Mouse (Mus musculus) ES-E14 (cell line): ENCODE measurements at regions not wholly inside any gene's neighbourhood (a gene's known extent, or its start where the extent isn't known, plus 50 kb on each side); places are given as distances from the start of the nearest gene placed in this dataset.

ENCODE experiments used
- DNase-seq: peaks from one replicate; pipeline ENCODE4 v3.0.0-alpha.2; 2013; ENCODE audit warnings: low read depth, low spot score
- H3K27ac ChIP-seq: 2 replicates; pipeline ENCODE4 v1.5.1; 2012; ENCODE audit warnings: low read depth, mild to moderate bottlenecking, low read length, moderate library complexity, mixed read lengths; ENCODE audit not compliant: poor library complexity, insufficient read depth, severe bottlenecking
- H3K36me3 ChIP-seq: 2 replicates; pipeline ENCODE4 v1.6.1; 2012; ENCODE audit warnings: mild to moderate bottlenecking, low read length, moderate library complexity, mixed read lengths; ENCODE audit not compliant: control insufficient read depth, poor library complexity, insufficient read depth, severe bottlenecking
- H3K4me1 ChIP-seq, 2 experiments: fragments of 150-350 bp in 1 of 2; sonication (generic) in 1 of 2; 2 replicates each; pipeline ENCODE4 v1.6.1; 2012; ENCODE audit warnings: low read length in 2 of 2, mild to moderate bottlenecking in 1 of 2, mixed read lengths in 1 of 2; ENCODE audit not compliant: control insufficient read depth in 2 of 2, insufficient read depth in 2 of 2, poor library complexity in 1 of 2
- H3K4me3 ChIP-seq, 2 experiments: fragments of 150-350 bp in 1 of 2; sonication (generic) in 1 of 2; 2 replicates each; pipeline ENCODE4 v1.5.1; 2012; ENCODE audit warnings: low read length in 2 of 2, low read depth in 1 of 2, mild to moderate bottlenecking in 1 of 2, mixed read lengths in 1 of 2; ENCODE audit not compliant: insufficient read depth in 1 of 2, poor library complexity in 1 of 2, severe bottlenecking in 1 of 2
- H3K9ac ChIP-seq: 2 replicates; pipeline ENCODE4 v1.6.1; 2012; ENCODE audit warnings: low read depth, mild to moderate bottlenecking, low read length, mixed read lengths; ENCODE audit not compliant: poor library complexity, insufficient read depth, severe bottlenecking
- H3K9me3 ChIP-seq: fragments of 150-350 bp; sonication (generic); 2 replicates; pipeline ENCODE4 v1.6.1; 2012; ENCODE audit warnings: low read depth, mild to moderate bottlenecking, low read length; ENCODE audit not compliant: control insufficient read depth, insufficient read depth
- CHD2 ChIP-seq: IDR thresholded peaks from 2 replicates; pipeline ENCODE4 v1.6.1; 2014; ENCODE audit warnings: mild to moderate bottlenecking, low read depth, low read length, inconsistent platforms
- HCFC1 ChIP-seq: IDR thresholded peaks from 2 replicates; pipeline ENCODE4 v1.6.1; 2012; ENCODE audit warnings: low read length, inconsistent platforms, borderline replicate concordance; ENCODE audit not compliant: insufficient read depth
- MAFK ChIP-seq: IDR thresholded peaks from 2 replicates; pipeline ENCODE4 v1.6.1; 2014; ENCODE audit warnings: mild to moderate bottlenecking, low read depth, low read length, inconsistent platforms; ENCODE audit not compliant: insufficient read depth
- ZC3H11A ChIP-seq: IDR thresholded peaks from 2 replicates; pipeline ENCODE4 v1.6.1; 2012; ENCODE audit warnings: low read depth, mild to moderate bottlenecking, inconsistent platforms, low read length, borderline replicate concordance
- ZNF384 ChIP-seq: IDR thresholded peaks from 2 replicates; pipeline ENCODE4 v1.6.1; 2012; ENCODE audit warnings: low read depth, low read length, inconsistent platforms
- in situ Hi-C, 2 experiments: fragments of 600-800 bp; cut with MboI; formaldehyde crosslinking; loops; one replicate each; pipeline ENCODE4 v1.15.1; 2025; ENCODE audit warnings: low sequenced_read_pairs in 2 of 2, inconsistent platforms in 1 of 2; ENCODE audit not compliant: unreplicated experiment in 2 of 2

- DNase-seq, result no peak
- Histone ChIP-seq H3K27ac (no peak overlapping the region), H3K4me1 (no peaks in the 10 kb centered on the region), H3K9ac (no peak overlapping the region), H3K36me3 (no peaks in the 10 kb centered on the region), H3K4me3 (no peak overlapping the region), H3K9me3 (no peaks in the 10 kb centered on the region)
- TF ChIP-seq HCFC1, result no peak
- in situ Hi-C loops, result no loop called here
Observed at GRCm38 (mm10) chr9:79317411-79317810, 401.2 kb downstream of the Col12a1 start.

- Histone ChIP-seq H3K27ac (no peak overlapping the region), H3K9me3 (no peaks in the 10 kb centered on the region), H3K9ac (no peak overlapping the region), H3K4me3 (no peak overlapping the region), H3K4me1 (no peaks in the 10 kb centered on the region), H3K36me3 (no peaks in the 10 kb centered on the region)
- DNase-seq, result no peak
- no peak for TF ChIP-seq ZNF384
- TF ChIP-seq CHD2, result no peak
- no peak for TF ChIP-seq ZC3H11A
- TF ChIP-seq MAFK, result no peak
- in situ Hi-C loops, result no loop called here
Observed at GRCm38 (mm10) chr9:79346371-79347096, 372.1 kb downstream of the Col12a1 start.

DNA sequence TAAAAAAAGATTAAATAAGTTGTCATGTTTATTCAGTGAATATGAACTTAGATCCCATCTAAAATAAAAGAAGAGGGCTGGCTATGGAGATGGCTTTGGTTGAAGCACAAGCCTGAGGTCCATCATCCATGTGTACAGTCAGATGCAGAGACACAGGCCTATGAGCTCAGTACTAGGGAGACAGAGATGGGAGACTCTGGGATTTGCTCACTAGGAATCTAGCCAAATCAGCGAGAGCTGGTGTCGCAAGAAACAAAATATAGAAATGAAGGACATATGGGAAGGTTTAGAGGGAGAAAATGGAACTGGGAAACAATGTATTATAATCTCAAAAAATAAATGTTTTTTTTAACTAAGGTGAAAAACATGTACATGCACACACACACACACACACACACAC is 326.6 kb downstream of the Col12a1 start:
- no peaks in the 10 kb centered on the region; a peak in 1 of 4 replicates for H3K4me1 ChIP-seq
- DNase-seq, result no peak
- H3K27ac ChIP-seq, result no peak overlapping the region
- no peaks in the 10 kb centered on the region for H3K36me3 ChIP-seq
- no peak overlapping the region for H3K9ac ChIP-seq
- no peaks in the 10 kb centered on the region for H3K9me3 ChIP-seq
- H3K4me3 ChIP-seq, result no peak overlapping the region
- in situ Hi-C loops, result no loop called here
- TF ChIP-seq ZC3H11A (no peak), ZNF384 (no peak), HCFC1 (no peak), CHD2 (no peak), MAFK (no peak)

- no peak overlapping the region for H3K27ac ChIP-seq
- peaks cover 0 to 1% of the 10 kb centered on the region in 2 experiments; a peak in 1 of 4 replicates for H3K4me1 ChIP-seq
- DNase-seq, result no peak
- H3K9me3 ChIP-seq, result no peaks in the 10 kb centered on the region
- no peak for TF ChIP-seq ZC3H11A
- TF ChIP-seq HCFC1, result no peak
- no peak for TF ChIP-seq CHD2
- no peak for TF ChIP-seq MAFK
- TF ChIP-seq ZNF384, result no peak
- no peaks in the 10 kb centered on the region for H3K36me3 ChIP-seq
- no peak overlapping the region for H3K4me3 ChIP-seq
- H3K9ac ChIP-seq, result no peak overlapping the region
- in situ Hi-C loops, result no loop called here
Observed at GRCm38 (mm10) chr9:79414989-79415388, 303.6 kb downstream of the Col12a1 start.

DNA sequence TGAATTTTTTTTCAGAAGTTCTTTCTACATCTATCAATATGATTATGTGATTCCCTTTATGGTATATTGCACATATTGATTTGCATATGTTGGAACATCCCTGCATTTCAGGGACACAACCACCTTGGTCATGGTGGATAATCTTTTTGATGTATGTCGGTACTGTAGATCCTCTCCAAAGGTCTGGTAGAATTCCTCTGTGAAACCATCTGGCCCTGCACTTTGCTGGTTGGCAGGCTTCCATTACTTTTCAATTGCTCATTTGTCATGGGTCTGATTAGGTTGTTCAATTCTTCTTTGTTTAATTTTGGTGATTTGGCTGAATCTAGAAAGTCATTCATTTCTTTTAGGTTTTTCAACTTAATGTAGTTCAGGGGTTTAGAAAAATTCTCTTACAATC is 288.2 kb downstream of the Col12a1 start:
- H3K36me3 ChIP-seq, result no peaks in the 10 kb centered on the region
- H3K9ac ChIP-seq, result no peak overlapping the region
- DNase-seq, result no peak
- H3K4me3 ChIP-seq, result no peak overlapping the region
- no peaks in the 10 kb centered on the region for H3K9me3 ChIP-seq
- in situ Hi-C loops, result no loop called here
- H3K4me1 ChIP-seq, result no peaks in the 10 kb centered on the region
- no peak overlapping the region for H3K27ac ChIP-seq
- TF ChIP-seq ZC3H11A, result no peak
- no peak for TF ChIP-seq HCFC1
- no peak for TF ChIP-seq MAFK
- no peak for TF ChIP-seq CHD2
- TF ChIP-seq ZNF384, result no peak
